Mouse (Mus musculus): ENCODE measurements around the gene Rab3gap1. TPM values are rescaled to one million over a fixed set of nuclear protein-coding genes. Genes with fewer than 3 reads are reported as not detected.

Gene Rab3gap1
- total and polyA plus RNA-seq, 3 experiments: 25.8 to 62.3 (median 45.5) TPM

GRCm38 (mm10) chr1:127854486-127855222 is 13.9 kb upstream of the Rab3gap1 start, which contains the start of gene Map3k19:
TSS of gene Map3k19 (minus strand) at chr1:127855031.
- no peaks in the 10 kb centered on the region for H3K9me3 ChIP-seq (replicated peaks; ENCODE audit: insufficient read depth, low read length)
- no peak for TF ChIP-seq MYB (IDR thresholded peaks at IDR 0.05; ENCODE audit: low read depth, low read length)
- no peak within 1 kb of the TSS for H3K4me3 ChIP-seq (ENCODE audit: control insufficient read depth in 1 of 2, insufficient read depth in 1 of 2, low read depth in 2 of 2, low read length in 2 of 2)
- no peaks in the 10 kb centered on the region for H3K27me3 ChIP-seq (ENCODE audit: control insufficient read depth in 1 of 2, insufficient read depth in 2 of 2, low read length in 2 of 2)
- H3K9ac ChIP-seq (ENCODE audit: control insufficient read depth, low read depth, low read length, poor library complexity, severe bottlenecking): no peak within 1 kb of the TSS
- H3K4me1 ChIP-seq (ENCODE audit: control insufficient read depth in 1 of 2, insufficient read depth in 2 of 2, low read length in 2 of 2): peaks cover 0 to 4% of the 10 kb centered on the region in 2 experiments; a peak in 3 of 4 replicates
- H3K79me2 ChIP-seq (ENCODE audit: control insufficient read depth, insufficient read depth, low read length, poor library complexity): no peaks in the 10 kb centered on the region
- H3K36me3 ChIP-seq (ENCODE audit: control insufficient read depth in 1 of 2, insufficient read depth in 2 of 2, low read length in 2 of 2): no peaks in the 10 kb centered on the region; a peak in 2 of 4 replicates
- DNase-seq (ENCODE audit: low read depth, low spot score): no peak
- H3K27ac ChIP-seq (ENCODE audit: control insufficient read depth, low read depth, low read length): no peak within 1 kb of the TSS

- no peak for DNase-seq (ENCODE audit: low read depth, low spot score)
- Histone ChIP-seq H3K9me3 (replicated peaks; ENCODE audit: insufficient read depth, low read length) (no peaks in the 10 kb centered on the region), H3K4me3 (ENCODE audit: control insufficient read depth in 1 of 2, insufficient read depth in 1 of 2, low read depth in 2 of 2, low read length in 2 of 2) (no peak overlapping the region)
Observed at GRCm38 (mm10) chr1:127858945-127859648, 9.5 kb upstream of the Rab3gap1 start.

GRCm38 (mm10) chr1:127859799-127860400 is 8.7 kb upstream of the Rab3gap1 start:
- no peak for TF ChIP-seq JUND (IDR thresholded peaks at IDR 0.05; ENCODE audit: low read depth, low read length)
- TF ChIP-seq RAD21 (IDR thresholded peaks at IDR 0.05; ENCODE audit: low read depth, low read length): no peak
- no peak for TF ChIP-seq E2F4 (IDR thresholded peaks at IDR 0.05; ENCODE audit: borderline replicate concordance, low read depth, low read length)
- no peak for DNase-seq (ENCODE audit: low read depth, low spot score)
- H3K9me3 ChIP-seq (replicated peaks; ENCODE audit: insufficient read depth, low read length): no peaks in the 10 kb centered on the region
- H3K79me2 ChIP-seq (ENCODE audit: control insufficient read depth, insufficient read depth, low read length, poor library complexity): no peaks in the 10 kb centered on the region
- peaks cover 0 to 4% of the 10 kb centered on the region in 2 experiments; a peak in 3 of 4 replicates for H3K4me1 ChIP-seq (ENCODE audit: control insufficient read depth in 1 of 2, insufficient read depth in 2 of 2, low read length in 2 of 2)
- no peak overlapping the region for H3K4me3 ChIP-seq (ENCODE audit: control insufficient read depth in 1 of 2, insufficient read depth in 1 of 2, low read depth in 2 of 2, low read length in 2 of 2)
- H3K9ac ChIP-seq (ENCODE audit: control insufficient read depth, low read depth, low read length, poor library complexity, severe bottlenecking): no peak overlapping the region
- H3K36me3 ChIP-seq (ENCODE audit: control insufficient read depth in 1 of 2, insufficient read depth in 2 of 2, low read length in 2 of 2): no peaks in the 10 kb centered on the region; a peak in 2 of 4 replicates
- no peaks in the 10 kb centered on the region for H3K27me3 ChIP-seq (ENCODE audit: control insufficient read depth in 1 of 2, insufficient read depth in 2 of 2, low read length in 2 of 2)
- no peak overlapping the region for H3K27ac ChIP-seq (ENCODE audit: control insufficient read depth, low read depth, low read length)

More at GRCm38 (mm10) chr1:127858945-127859648, 9.5 kb upstream of the Rab3gap1 start:
- H3K4me1 ChIP-seq (ENCODE audit: control insufficient read depth in 1 of 2, insufficient read depth in 2 of 2, low read length in 2 of 2): peaks cover 0 to 4% of the 10 kb centered on the region in 2 experiments; a peak in 3 of 4 replicates
- TF ChIP-seq POLR2AphosphoS2 (IDR thresholded peaks at IDR 0.05; ENCODE audit: low read length) (no peak), SMC3 (IDR thresholded peaks at IDR 0.05; ENCODE audit: low read depth, low read length) (no peak), JUND (IDR thresholded peaks at IDR 0.05; ENCODE audit: low read depth, low read length) (no peak), SIN3A (IDR thresholded peaks at IDR 0.05; ENCODE audit: low read length) (no peak), MEF2A (IDR thresholded peaks at IDR 0.05; ENCODE audit: extremely low read depth, insufficient replicate concordance, low read depth, low read length, poor library complexity, severe bottlenecking) (no peak), HCFC1 (IDR thresholded peaks at IDR 0.05; ENCODE audit: low read depth, low read length) (no peak), USF2 (IDR thresholded peaks at IDR 0.05; ENCODE audit: borderline replicate concordance in 1 of 2, insufficient read depth in 1 of 2, low read depth in 1 of 2, low read length in 2 of 2) (no peak), NELFE (IDR thresholded peaks at IDR 0.05; ENCODE audit: low read depth, low read length) (no peak), TCF12 (IDR thresholded peaks at IDR 0.05; ENCODE audit: low read depth, low read length) (no peak), TBP (IDR thresholded peaks at IDR 0.05; ENCODE audit: low read depth, low read length) (no peak), GATA1 (IDR thresholded peaks at IDR 0.05; ENCODE audit: low read depth, low read length) (no peak), ZMIZ1 (IDR thresholded peaks at IDR 0.05; ENCODE audit: low read depth, low read length) (no peak), CHD2 (IDR thresholded peaks at IDR 0.05; ENCODE audit: low read length) (no peak), CHD1 (IDR thresholded peaks at IDR 0.05; ENCODE audit: low read depth, low read length) (no peak), ETS1 (IDR thresholded peaks at IDR 0.05; ENCODE audit: low read depth, low read length) (no peak), BHLHE40 (IDR thresholded peaks at IDR 0.05; ENCODE audit: borderline replicate concordance, low read depth, low read length) (no peak), MYC (IDR thresholded peaks at IDR 0.05; ENCODE audit: low read depth, low read length) (no peak), ZNF384 (IDR thresholded peaks at IDR 0.05; ENCODE audit: low read depth, low read length) (no peak), MAX (IDR thresholded peaks at IDR 0.05; ENCODE audit: low read length) (no peak), UBTF (IDR thresholded peaks at IDR 0.05; ENCODE audit: borderline replicate concordance, insufficient read depth, low read depth, low read length) (no peak)
- H3K36me3 ChIP-seq (ENCODE audit: control insufficient read depth in 1 of 2, insufficient read depth in 2 of 2, low read length in 2 of 2): no peaks in the 10 kb centered on the region; a peak in 2 of 4 replicates
- H3K9ac ChIP-seq (ENCODE audit: control insufficient read depth, low read depth, low read length, poor library complexity, severe bottlenecking): no peak overlapping the region
- H3K27ac ChIP-seq (ENCODE audit: control insufficient read depth, low read depth, low read length): no peak overlapping the region
- H3K27me3 ChIP-seq (ENCODE audit: control insufficient read depth in 1 of 2, insufficient read depth in 2 of 2, low read length in 2 of 2): no peaks in the 10 kb centered on the region
- H3K79me2 ChIP-seq (ENCODE audit: control insufficient read depth, insufficient read depth, low read length, poor library complexity): no peaks in the 10 kb centered on the region
